Mouse (Mus musculus) embryonic fibroblast, embryonic 13.5 days (primary cell): ENCODE measurements around the gene Sox14.

ENCODE experiments used
- CTCF ChIP-seq: IDR thresholded peaks from 2 replicates; pipeline ENCODE4 v1.5.1; 2011; ENCODE audit warnings: mild to moderate bottlenecking, control low read depth, low read length, moderate library complexity, borderline replicate concordance; ENCODE audit not compliant: insufficient read depth
- POLR2A ChIP-seq: IDR thresholded peaks from 2 replicates; pipeline ENCODE4 v1.6.1; 2011; ENCODE audit warnings: low read depth, mild to moderate bottlenecking, control low read depth, low read length, moderate library complexity

DNA sequence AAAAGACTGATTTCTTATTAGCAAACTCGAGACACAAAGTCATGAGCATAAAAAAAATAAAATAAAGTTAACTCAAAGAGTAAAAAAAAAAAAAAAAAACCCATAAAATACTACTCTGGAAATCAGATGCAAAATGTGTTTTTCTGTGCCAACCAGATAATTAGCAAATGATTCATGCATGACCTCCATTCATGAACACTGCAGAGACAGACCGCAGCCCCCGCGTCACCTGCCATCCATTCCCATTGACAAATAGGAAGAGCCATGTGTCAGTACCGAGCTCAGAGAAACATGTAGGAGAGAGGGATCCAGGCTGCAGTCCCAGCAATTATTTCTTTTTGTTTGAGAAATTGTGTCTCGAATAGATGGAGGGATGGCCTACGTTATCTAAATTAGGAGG lies 25.6 kb downstream of the Sox14 start:
- TF ChIP-seq POLR2A (no peak), CTCF (no peak)
